Mouse (Mus musculus) retina, adult 2 months (tissue): ENCODE measurements around the gene Fgfr2.

Source experiments
- DNase-seq: peaks from one replicate; pipeline ENCODE4 v3.0.0-alpha.2; 2012; ENCODE audit warnings: low read depth, low spot score

Fgfr2 gene

GRCm38 (mm10) chr7:132267721-132268498, 855.2 kb downstream of the Fgfr2 start:
- no peak for DNase-seq

DNA sequence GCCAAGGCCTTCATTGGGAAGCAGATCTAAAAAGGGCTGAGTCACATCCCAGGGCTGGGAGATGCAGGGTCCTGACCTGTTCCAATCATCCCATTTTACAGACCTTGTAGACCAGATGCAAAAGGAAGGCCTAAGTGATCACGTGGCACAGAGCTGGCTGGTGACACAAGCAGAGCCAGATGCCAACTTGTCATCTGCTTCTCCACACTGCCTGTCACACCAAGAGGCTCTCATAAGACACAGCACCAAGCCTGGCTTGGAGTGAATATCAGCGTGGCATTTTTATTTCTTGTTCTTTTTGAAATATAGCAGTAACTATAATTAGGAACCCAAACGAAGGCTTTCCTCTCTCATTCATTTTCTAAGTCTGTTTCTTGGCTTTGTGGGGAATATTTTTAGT, 858.4 kb downstream of the Fgfr2 start:
- DNase-seq: no peak

DNA sequence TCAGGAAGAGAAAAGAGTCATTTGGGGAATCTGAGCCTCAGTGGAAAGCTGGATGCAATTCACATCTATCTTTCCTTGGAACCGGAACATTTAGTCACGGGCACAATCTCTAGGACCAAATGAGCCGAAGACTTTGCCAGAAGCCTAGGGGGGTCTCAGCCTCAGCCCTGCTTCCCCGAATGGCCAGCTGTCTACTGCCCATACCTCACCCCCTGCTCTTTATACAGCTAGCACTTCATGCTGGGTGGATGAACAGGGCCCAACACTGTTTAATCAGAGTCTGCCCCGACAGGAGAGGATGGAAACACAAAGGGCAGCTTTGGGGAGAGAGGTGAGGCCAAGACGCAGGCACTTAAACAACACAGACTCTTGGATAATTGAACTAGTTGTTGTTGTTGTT, 860.0 kb downstream of the Fgfr2 start:
- no peak for DNase-seq

DNA sequence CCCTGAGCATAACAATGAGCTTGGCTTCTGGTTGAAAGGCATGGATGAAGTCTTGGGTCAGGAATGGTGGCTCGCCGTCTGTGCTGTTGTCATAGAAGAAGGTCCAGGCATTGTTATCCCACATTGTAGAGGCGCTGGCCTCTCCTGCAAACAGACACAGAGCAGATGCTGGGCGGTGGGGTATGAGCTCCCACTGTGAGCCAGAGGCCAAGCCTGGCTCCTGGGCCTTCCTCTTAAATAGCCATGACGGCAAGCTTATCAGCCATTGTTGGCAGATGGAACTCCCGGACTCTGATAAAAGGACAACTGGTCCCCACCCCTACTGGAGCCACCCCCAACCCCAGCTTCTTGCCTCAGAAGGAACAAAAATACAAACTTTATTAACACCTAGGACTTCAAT, 860.5 kb downstream of the Fgfr2 start:
- DNase-seq: no peak

GRCm38 (mm10) chr7:132261885-132262284, 861.3 kb downstream of the Fgfr2 start:
- DNase-seq: no peak

DNA sequence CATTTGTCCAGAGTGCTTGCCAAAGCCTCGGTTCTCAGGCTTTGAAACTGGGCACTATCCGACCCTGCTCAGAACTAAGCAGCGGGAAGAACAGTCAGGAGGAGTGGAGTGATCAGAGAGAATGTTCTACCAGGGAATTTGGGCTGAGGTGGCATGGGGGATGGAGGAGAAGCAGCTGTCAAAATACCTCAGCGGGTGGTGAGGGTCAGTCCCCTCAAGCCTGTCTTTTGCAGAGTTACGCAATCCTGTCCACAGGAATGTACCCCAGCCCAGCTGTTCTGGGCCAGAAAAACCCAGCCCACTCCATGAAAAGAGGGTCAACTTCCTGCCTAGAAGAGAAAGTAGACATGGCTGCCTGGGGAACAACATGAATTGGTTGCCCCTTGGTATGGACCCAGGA, 862.5 kb downstream of the Fgfr2 start:
- DNase-seq: no peak

DNA sequence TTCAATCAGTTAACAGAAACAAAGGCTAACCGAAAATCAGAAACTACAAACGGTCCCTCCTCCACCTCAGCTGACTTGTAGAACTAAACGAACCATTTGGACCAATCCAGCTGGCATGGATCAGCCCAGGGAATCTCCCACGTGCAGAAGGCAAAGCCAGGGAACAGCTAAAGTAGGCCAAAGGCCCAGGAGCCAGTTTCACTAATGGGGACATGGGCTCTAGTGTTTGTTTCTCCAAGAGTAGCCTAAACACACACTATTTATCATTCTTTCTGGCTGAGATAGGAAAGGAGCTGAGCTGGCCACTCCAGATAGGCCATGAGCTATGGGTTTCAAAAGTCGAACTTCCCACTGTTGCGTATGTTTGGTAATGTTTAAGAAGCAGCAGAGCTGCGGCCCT, 864.3 kb downstream of the Fgfr2 start:
- peak; percentile 4 for DNase-seq

GRCm38 (mm10) chr7:132258216-132258615, 864.9 kb downstream of the Fgfr2 start:
- no peak for DNase-seq

DNA sequence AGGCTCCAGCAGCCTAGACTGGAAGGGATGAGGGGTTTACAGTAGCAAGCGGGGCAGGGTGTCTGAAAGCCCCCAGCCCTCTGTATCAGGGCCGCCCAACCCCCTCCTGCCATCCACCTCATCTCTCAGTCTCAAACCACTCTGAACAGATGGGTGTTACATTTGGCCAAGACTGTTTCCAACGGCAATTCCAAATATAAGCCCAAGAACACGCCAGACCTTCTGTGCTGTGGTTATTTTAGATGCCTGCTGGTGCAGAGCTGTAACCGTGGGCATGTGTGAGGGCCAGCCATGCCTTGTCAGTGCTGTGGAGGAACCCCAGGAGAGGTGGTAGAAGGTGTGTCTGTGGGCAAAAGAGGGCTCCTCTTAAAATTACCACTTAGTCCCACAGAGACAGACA, 869.6 kb downstream of the Fgfr2 start:
- DNase-seq: no peak

GRCm38 (mm10) chr7:132253078-132253477, 870.1 kb downstream of the Fgfr2 start:
- DNase-seq: no peak

- no peak for DNase-seq
These were observed 873.5 kb downstream of the Fgfr2 start for GRCm38 (mm10) chr7:132249563-132250119.

GRCm38 (mm10) chr7:132247567-132247966, 875.6 kb downstream of the Fgfr2 start:
- no peak for DNase-seq

DNA sequence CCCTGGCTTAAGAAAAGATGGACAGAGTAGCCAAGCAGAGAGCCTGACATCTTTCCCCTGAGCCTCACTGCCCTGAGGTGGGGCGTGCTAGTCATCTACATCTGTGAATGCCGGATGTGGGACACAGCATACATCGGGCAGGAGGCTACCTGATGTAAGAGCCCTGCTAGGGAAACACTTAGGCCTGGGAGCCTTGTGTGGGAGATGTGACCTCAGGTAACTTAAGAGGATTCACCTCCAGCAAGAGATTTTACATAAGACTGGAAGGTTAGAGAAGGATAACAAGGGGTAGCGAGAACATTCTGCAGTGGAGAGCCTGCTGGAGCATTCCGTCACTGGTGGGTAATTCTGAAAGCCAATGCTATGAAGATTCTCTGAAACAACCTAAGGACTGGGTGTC, 876.1 kb downstream of the Fgfr2 start:
- no peak for DNase-seq

GRCm38 (mm10) chr7:132245730-132246129, 877.4 kb downstream of the Fgfr2 start:
- DNase-seq: no peak

GRCm38 (mm10) chr7:132244637-132245036, 878.5 kb downstream of the Fgfr2 start:
- no peak for DNase-seq

GRCm38 (mm10) chr7:132243225-132243624, 879.9 kb downstream of the Fgfr2 start:
- DNase-seq: no peak

GRCm38 (mm10) chr7:132242617-132243141, 880.5 kb downstream of the Fgfr2 start:
- DNase-seq: no peak

DNA sequence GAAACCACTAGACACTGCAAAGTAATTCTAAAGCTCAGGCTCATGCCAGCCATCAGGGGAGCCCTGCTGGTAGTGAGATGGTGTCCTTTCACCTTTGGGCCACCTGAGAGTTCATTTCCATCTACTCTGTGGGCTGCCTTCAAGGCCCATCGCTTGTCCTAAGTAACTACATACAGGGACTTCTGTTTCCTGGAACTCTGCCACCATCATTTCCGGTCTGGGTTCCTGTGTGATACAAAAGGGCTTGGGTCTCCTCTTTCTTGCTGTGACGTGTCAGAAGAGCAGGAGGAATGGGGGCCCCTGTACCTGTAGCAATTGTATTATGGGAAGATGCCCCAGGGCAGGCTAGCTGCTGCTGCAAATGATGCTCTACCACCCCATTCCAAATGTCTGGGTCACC, 884.2 kb downstream of the Fgfr2 start:
- no peak for DNase-seq

DNA sequence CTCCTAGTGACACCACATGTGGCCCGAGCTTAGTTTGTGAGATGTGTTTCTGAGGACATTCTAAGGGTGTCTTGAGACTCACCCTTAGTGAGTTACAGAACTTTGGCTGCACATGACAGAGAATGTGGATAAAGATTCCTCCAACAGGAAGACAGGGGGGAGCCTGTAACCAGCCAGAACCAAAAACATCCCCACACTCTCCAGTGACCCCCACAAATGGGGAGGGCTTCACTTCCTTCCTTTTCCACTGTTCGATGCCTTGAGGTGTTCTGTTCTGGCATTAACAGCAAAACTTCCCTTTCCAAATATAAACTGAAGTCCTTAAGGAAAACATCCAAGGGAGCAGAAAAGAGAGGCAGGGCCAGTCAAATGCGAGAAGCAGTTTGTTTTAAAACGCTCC, 886.0 kb downstream of the Fgfr2 start:
- DNase-seq: no peak

GRCm38 (mm10) chr7:132236789-132237188, 886.4 kb downstream of the Fgfr2 start:
- no peak for DNase-seq

DNA sequence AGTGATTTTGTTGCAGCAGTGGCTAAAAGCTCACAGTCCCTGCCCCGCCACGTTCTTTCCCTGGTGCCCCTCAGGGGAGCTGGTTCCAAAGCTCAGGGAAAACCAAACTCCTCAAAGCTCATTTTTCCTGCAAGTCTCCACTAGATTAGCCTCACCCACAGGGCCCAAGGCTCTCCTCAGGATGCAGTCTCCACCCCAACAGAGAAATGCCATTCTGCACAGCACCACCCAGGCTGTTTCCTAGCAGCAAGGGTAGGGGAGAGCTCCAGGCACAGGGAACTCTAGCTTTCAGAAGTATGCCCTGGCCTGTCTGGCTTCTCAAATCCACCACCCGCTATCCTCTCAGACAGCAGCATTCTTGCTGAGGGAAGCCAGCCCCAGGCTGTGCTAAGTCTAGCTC, 888.9 kb downstream of the Fgfr2 start:
- no peak for DNase-seq

DNA sequence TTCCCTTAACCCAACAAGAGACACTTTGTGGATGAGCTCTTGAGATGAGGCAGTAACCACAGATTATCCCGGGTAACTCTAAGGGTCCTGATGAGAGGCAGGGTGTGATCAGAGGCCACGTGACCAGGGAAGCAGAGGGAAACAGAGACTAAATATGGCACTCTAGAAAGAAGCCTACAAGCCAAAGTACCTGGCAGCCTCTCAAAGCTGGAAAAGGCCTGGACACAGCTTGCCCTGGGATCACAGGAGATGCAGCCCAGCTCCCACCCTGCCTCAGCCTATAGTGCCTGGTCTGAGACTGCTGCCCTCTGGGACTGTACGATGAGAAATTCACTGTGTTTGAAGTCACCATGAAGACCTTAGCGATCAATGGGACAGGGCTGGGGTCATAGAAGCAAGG, 889.4 kb downstream of the Fgfr2 start:
- DNase-seq: no peak

DNA sequence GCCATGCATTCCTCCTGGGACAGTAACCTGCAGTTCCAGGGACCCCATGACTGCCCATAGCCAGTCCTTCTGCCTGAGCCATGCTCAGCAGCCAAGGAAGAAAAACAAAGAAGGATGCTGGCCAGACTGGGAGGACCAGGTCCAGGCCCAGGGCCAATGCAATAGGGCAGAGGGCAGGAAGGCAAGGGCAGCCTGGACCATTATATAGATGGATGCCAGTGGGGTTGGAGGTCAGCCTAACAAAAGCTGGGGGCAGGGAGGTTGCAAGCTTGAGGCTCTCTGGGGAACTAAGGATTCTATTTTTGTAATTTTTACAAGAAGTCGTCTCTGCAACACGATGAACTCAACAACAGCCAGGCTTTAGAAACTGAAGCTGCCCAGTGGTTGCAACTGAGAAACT, 890.2 kb downstream of the Fgfr2 start:
- DNase-seq: no peak
